Mouse (Mus musculus) intestine, postnatal 0 days (tissue): Measurements from ENCODE around the gene Snx4. TPM values are rescaled to one million over a fixed set of nuclear protein-coding genes. Genes with fewer than 3 reads are reported as not detected.

Experiments
- ATAC-seq: fragments of 200-750 bp; cut with Nextera tagmentation; 2 replicates; pipeline ENCODE4 v1.8.0; 2017; ENCODE audit warnings: mild to moderate bottlenecking, moderate TSS enrichment, moderate library complexity
- H3K27ac ChIP-seq: fragments of 300-500 bp; sonication (generic); 2 replicates; pipeline ENCODE4 v1.5.1; 2014; ENCODE audit warnings: mild to moderate bottlenecking, low read depth, low read length, moderate library complexity
- H3K27me3 ChIP-seq: fragments of 300-500 bp; sonication (generic); replicated peaks from 2 replicates; pipeline ENCODE4 v1.6.1; 2014; ENCODE audit warnings: low read length, mixed read lengths; ENCODE audit not compliant: control insufficient read depth, insufficient read depth
- H3K36me3 ChIP-seq: fragments of 300-500 bp; sonication (generic); 2 replicates; pipeline ENCODE4 v1.6.1; 2014; ENCODE audit warnings: mild to moderate bottlenecking, moderate library complexity; ENCODE audit not compliant: control insufficient read depth, insufficient read depth
- H3K4me1 ChIP-seq: fragments of 300-500 bp; sonication (generic); replicated peaks from 2 replicates; pipeline ENCODE4 v1.6.1; 2014; ENCODE audit warnings: antibody characterized with exemption, low read length, mixed read lengths; ENCODE audit not compliant: control insufficient read depth, insufficient read depth
- H3K4me2 ChIP-seq: fragments of 300-500 bp; sonication (generic); replicated peaks from 2 replicates; pipeline ENCODE4 v1.6.1; 2014; ENCODE audit warnings: low read depth, mild to moderate bottlenecking, moderate library complexity
- H3K4me3 ChIP-seq: fragments of 300-500 bp; sonication (generic); 2 replicates; pipeline ENCODE4 v1.5.1; 2014; ENCODE audit warnings: low read depth, low read length
- H3K9ac ChIP-seq: fragments of 300-500 bp; sonication (generic); 2 replicates; pipeline ENCODE4 v1.6.1; 2014; ENCODE audit warnings: mild to moderate bottlenecking, low read depth, low read length
- H3K9me3 ChIP-seq: fragments of 300-500 bp; sonication (generic); 2 replicates; pipeline ENCODE4 v1.6.1; 2016; ENCODE audit warnings: mixed run types; ENCODE audit not compliant: control insufficient read depth
- CTCF ChIP-seq: sonication (generic); IDR thresholded peaks from 2 replicates; pipeline ENCODE4 v1.5.1; 2016; ENCODE audit warnings: low read depth, mild to moderate bottlenecking, control low read depth, antibody characterized with exemption, moderate library complexity
- WGBS: fragments of 180-500 bp; shearing (Covaris S2); extraction: QIAGEN DNeasy Blood & Tissue Kit; methylation state at CpG from one replicate; pipeline ENCODE4 v1.1.7; 2014; 5-methylcytosine and 5-hydroxymethylcytosine counted together
- polyA plus RNA-seq: library from polyadenylated mRNA; unstranded; fragments of >200 nt; fragmentation: Nextera tagmentation; extraction: Ambion mirVana; gene quantifications from 2 replicates; pipeline ENCODE4 v1.2.1, GENCODE M21; 2015

Gene Snx4
- polyA plus RNA-seq, 1 experiment from 2014 or later: 103 TPM

DNA sequence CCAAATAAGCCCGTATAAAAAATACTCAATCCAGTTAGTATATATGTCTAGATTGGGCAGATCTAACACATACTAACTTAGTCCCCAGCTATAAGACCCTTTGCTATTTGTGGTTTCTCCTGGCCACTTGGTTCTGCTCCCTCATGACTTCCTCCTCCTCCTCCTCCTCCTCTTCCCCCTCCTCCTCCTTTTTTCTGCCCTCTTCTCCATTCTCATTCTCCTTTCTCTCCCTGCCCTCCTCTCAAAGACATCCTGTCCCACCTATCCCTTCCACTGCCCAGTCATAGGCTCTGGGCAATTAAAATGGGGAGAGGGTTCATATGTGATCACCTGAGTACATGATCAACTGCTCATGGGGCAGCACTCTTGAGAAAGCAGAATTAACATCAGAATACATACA is 10.9 kb downstream of the Snx4 start:
- Histone ChIP-seq H3K9me3 (no peaks in the 10 kb centered on the region), H3K4me3 (no peak overlapping the region), H3K4me2 (no peak overlapping the region), H3K27me3 (no peaks in the 10 kb centered on the region), H3K9ac (no peak overlapping the region), H3K36me3 (peaks cover 21% of the 10 kb centered on the region), H3K27ac (no peak overlapping the region), H3K4me1 (peaks cover 11% of the 10 kb centered on the region; the same call in 1 of the 2 replicates)
- WGBS: 28% methylated on average over 1 of the region's 1 CpGs
- ATAC-seq: no peak
- no peak for TF ChIP-seq CTCF

DNA sequence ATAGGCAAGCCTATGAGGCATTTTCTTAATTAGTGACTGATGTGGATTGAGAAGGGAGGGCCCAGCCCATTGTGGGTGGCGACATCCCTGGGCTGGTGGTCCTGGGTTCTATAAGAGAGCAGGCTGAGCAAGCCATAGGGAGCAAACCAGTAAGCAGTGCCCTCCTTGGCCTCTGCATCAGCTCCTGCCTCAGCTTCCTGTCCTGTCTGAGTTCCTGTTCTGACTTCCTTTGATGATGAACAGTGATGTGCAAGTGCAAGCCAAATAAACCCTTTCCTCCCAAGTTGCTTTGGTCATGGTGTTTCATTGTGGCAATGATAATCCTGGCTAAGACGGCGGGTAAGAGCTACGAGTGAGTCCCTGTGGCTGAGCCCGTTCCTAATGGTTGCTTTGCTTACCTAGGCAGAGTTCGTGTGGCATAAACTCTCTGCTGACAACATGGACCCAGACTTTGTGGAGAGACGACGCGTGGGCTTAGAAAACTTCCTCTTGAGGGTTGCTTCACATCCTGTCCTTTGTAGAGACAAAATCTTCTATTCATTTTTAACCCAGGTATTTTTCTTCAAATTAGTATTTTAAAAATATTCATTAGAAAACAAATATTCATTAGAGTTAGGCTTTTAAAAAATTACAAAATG is 16.5 kb downstream of the Snx4 start:
- H3K36me3 ChIP-seq: peaks cover 47% of the 10 kb centered on the region
- WGBS: 91% methylated on average over 9 of the region's 9 CpGs

DNA sequence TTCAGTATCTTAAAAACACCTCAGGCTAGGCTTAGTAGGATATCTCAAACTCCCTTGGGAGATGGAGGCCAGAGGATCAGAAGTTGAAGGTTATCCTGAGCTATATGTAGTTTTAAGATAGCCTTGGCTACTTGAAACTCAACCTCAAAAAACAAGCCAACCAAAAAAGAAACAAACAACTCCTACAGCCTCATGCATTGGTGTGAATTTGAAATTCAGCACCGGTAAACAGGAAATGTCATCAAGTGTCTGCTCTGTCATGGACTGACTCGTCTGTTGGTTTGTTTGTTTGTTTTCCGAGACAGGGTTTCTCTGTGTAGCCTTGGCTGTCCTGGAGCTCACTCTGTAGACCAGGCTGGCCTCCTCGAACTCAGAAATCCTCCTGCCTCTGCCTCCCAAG is 20.6 kb downstream of the Snx4 start:
- Histone ChIP-seq H3K4me3 (no peak overlapping the region), H3K4me1 (no peaks in the 10 kb centered on the region), H3K27ac (no peak overlapping the region), H3K4me2 (no peak overlapping the region), H3K9ac (no peak overlapping the region), H3K36me3 (peaks cover 39% of the 10 kb centered on the region), H3K9me3 (no peaks in the 10 kb centered on the region), H3K27me3 (no peaks in the 10 kb centered on the region)
- ATAC-seq: no peak
- WGBS: 89% methylated on average over 4 of the region's 4 CpGs
- no peak for TF ChIP-seq CTCF

More for the DNA sequence above, 16.5 kb downstream of the Snx4 start:
- Histone ChIP-seq H3K4me3 (no peak overlapping the region), H3K9ac (no peak overlapping the region), H3K27me3 (no peaks in the 10 kb centered on the region), H3K4me2 (no peak overlapping the region), H3K4me1 (peaks cover 8% of the 10 kb centered on the region; the same call in 1 of the 2 replicates), H3K9me3 (no peaks in the 10 kb centered on the region), H3K27ac (no peak overlapping the region)
- ATAC-seq: no peak
- no peak for TF ChIP-seq CTCF

- no peaks in the 10 kb centered on the region for H3K27me3 ChIP-seq
- peaks cover 72% of the 10 kb centered on the region for H3K36me3 ChIP-seq
- H3K4me1 ChIP-seq: no peaks in the 10 kb centered on the region
- ATAC-seq: no peak
- H3K9ac ChIP-seq: no peak overlapping the region
- TF ChIP-seq CTCF: no peak
- no peak overlapping the region for H3K27ac ChIP-seq
- H3K9me3 ChIP-seq: no peaks in the 10 kb centered on the region
- no peak overlapping the region for H3K4me2 ChIP-seq
- 77% methylated on average over 1 of the region's 1 CpGs for WGBS
- H3K4me3 ChIP-seq: no peak overlapping the region
These were observed 31.8 kb downstream of the Snx4 start for GRCm38 (mm10) chr16:33283079-33283478.

DNA sequence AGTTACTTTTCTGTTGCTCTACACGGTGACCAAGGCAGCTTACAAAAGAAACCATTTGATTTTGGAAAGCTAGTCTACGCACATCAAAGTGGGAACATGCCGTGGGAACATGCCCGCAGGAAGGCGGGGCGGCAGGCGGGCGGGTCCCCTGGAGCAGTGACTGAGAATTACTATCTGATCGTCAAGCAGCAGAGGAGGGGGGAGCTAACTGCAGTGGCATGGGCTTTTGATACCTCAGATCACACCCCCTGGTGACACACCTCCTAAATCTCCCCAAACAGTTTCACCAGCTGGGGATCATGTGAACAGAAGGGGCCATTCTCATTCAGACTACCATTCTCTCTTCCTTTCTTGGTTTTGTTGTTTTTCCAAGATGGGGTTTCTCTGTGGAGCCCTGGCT is 37.3 kb downstream of the Snx4 start:
- Histone ChIP-seq H3K27me3 (no peaks in the 10 kb centered on the region), H3K4me2 (no peak overlapping the region), H3K36me3 (peaks cover 70% of the 10 kb centered on the region), H3K9ac (no peak overlapping the region), H3K27ac (no peak overlapping the region), H3K4me3 (no peak overlapping the region), H3K4me1 (no peaks in the 10 kb centered on the region), H3K9me3 (0 out of 2 replicates have a peak, but pooled peaks cover 2% of the 10 kb centered on the region)
- no peak for TF ChIP-seq CTCF
- 77% methylated on average over 9 of the region's 9 CpGs for WGBS
- no peak for ATAC-seq

GRCm38 (mm10) chr16:33289981-33290380 is 38.7 kb downstream of the Snx4 start:
- H3K9me3 ChIP-seq: 0 out of 2 replicates have a peak, but pooled peaks cover 2% of the 10 kb centered on the region
- TF ChIP-seq CTCF: no peak
- no peaks in the 10 kb centered on the region for H3K4me1 ChIP-seq
- no peak overlapping the region for H3K9ac ChIP-seq
- H3K4me3 ChIP-seq: no peak overlapping the region
- no peak overlapping the region for H3K27ac ChIP-seq
- H3K4me2 ChIP-seq: no peak overlapping the region
- no peak for ATAC-seq
- H3K27me3 ChIP-seq: no peaks in the 10 kb centered on the region
- H3K36me3 ChIP-seq: peaks cover 80% of the 10 kb centered on the region
- WGBS: 85% methylated on average over 7 of the region's 7 CpGs
